Mouse (Mus musculus): ENCODE measurements around the gene Csde1. TPM values are rescaled to one million over a fixed set of nuclear protein-coding genes. Genes with fewer than 3 reads are reported as not detected.

The Csde1 gene
- total RNA-seq, 2 experiments from 2014 or later, result 547 to 556 TPM

Other genes starting within 250 kb of the Csde1 start
- not detected for gene Tshb, start 237.7 kb upstream of the Csde1 start, total RNA-seq (2021)
- not detected for gene Sycp1, start 84.3 kb upstream of the Csde1 start, total RNA-seq (2021)
- gene Nr1h5, start 56.3 kb upstream of the Csde1 start, total RNA-seq (2021), result not detected
- 10 to 100 TPM; 70.2 to 71.1 TPM for gene Sike1, start 24.7 kb upstream of the Csde1 start, total RNA-seq (2021)
- 10 to 100 TPM; 49.1 to 51.7 TPM for gene Nras, start 37.9 kb downstream of the Csde1 start, total RNA-seq (2021)
- gene Ampd1, start 53.6 kb downstream of the Csde1 start, total RNA-seq (2021), result not detected
- gene Dennd2c, start 82.2 kb downstream of the Csde1 start, total RNA-seq (2021), result 1 to 10 TPM; 1.9 to 2.2 TPM
- 10 to 100 TPM; 50.4 to 54.6 TPM for gene Bcas2, start 151.2 kb downstream of the Csde1 start, total RNA-seq (2021)